Mouse (Mus musculus): ENCODE results near the gene Mindy3. TPM values are rescaled to one million over a fixed set of nuclear protein-coding genes. Genes with fewer than 3 reads are reported as not detected.
"Not testable (repeated sequence)": the region's sequence is repeated elsewhere in the genome, so short reads cannot be mapped to it uniquely, and the experiment has no call there.

Gene Mindy3
- polyA plus RNA-seq, 1 experiment from 2014 or later = 28.0 TPM

- H3K9ac ChIP-seq (ENCODE audit: low read length); ATAC-seq (ENCODE audit: insufficient number of reproducible peaks, insufficient read depth, low FRiP score, low read depth): not testable (repeated sequence)
- 66% methylated on average over 6 of the region's 6 CpGs for WGBS
These were observed 4.2 kb upstream of the Mindy3 start for GRCm38 (mm10) chr2:12423426-12423825.

DNA sequence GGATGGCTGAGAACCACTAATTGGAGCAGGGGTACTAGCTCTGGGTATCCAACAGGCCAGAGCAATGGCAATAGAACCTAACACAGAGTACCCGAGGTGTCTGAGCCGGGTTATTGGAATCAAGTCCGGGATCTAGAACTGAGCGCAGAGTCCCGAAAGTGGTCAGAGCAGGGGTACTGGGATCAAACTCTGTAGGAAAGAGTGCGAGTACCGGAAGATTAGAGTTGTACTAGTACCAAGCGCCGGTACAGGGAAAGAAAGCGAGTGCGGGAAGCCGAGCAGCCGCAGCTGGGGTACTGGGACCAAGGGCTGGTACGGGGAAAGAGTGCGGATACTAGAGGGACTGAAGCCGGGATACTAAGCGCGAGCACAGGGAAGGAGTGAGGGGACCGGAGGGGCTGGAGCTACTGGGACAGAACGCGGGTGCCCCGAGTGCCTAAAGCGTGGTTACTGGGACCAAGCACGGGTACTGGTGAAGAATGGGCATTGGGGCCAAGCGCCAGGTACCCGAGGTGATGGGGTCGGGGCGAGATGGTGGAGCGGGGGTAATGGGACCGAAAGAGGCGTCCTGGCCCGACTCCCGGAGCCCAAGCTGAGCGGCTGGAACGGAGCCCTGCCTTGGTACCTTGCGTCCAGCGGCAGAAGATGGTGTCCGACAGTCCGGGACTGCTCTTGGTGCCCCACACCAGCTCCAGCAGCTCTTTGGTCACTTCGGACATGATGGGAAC is 572 bp downstream of the Mindy3 start:
- Histone ChIP-seq H3K27ac (replicated peaks in 1 of 2; ENCODE audit: control insufficient read depth in 1 of 2, insufficient read depth in 1 of 2, low read depth in 2 of 2, low read length in 2 of 2) (peak overlapping the region; percentile 64 to 83), H3K4me2 (ENCODE audit: low read length) (peak overlapping the region; percentile 64), H3K27me3 (ENCODE audit: control insufficient read depth, insufficient read depth, low read length) (no peaks in the 10 kb centered on the region), H3K9ac (ENCODE audit: low read length) (peak overlapping the region; percentile 81), H3K4me1 (ENCODE audit: control insufficient read depth in 2 of 2, insufficient read depth in 2 of 2, low read length in 2 of 2) (peaks cover 3 to 8% of the 10 kb centered on the region in 2 experiments; a peak in 2 of 4 replicates), H3K36me3 (ENCODE audit: control insufficient read depth, insufficient read depth, low read length) (no peaks in the 10 kb centered on the region), H3K9me3 (ENCODE audit: control insufficient read depth, low read length) (no peaks in the 10 kb centered on the region), H3K4me3 (ENCODE audit: control insufficient read depth in 1 of 2, insufficient read depth in 1 of 2, low read depth in 1 of 2, low read length in 2 of 2) (peak overlapping the region; percentile 80 to 97)
- ATAC-seq (ENCODE audit: insufficient number of reproducible peaks, insufficient read depth, low FRiP score, low read depth) = peak; percentile 52
- under 1% methylated on average over 40 of the region's 40 CpGs for WGBS

More at GRCm38 (mm10) chr2:12423426-12423825, 4.2 kb upstream of the Mindy3 start:
- not testable (repeated sequence) for H3K4me3 ChIP-seq (ENCODE audit: control insufficient read depth in 1 of 2, insufficient read depth in 1 of 2, low read depth in 1 of 2, low read length in 2 of 2); H3K4me1 ChIP-seq (ENCODE audit: control insufficient read depth in 2 of 2, insufficient read depth in 2 of 2, low read length in 2 of 2); H3K27me3 ChIP-seq (ENCODE audit: control insufficient read depth, insufficient read depth, low read length); H3K27ac ChIP-seq (replicated peaks in 1 of 2; ENCODE audit: control insufficient read depth in 1 of 2, insufficient read depth in 1 of 2, low read depth in 2 of 2, low read length in 2 of 2); H3K4me2 ChIP-seq (ENCODE audit: low read length); H3K36me3 ChIP-seq (ENCODE audit: control insufficient read depth, insufficient read depth, low read length); H3K9me3 ChIP-seq (ENCODE audit: control insufficient read depth, low read length)

GRCm38 (mm10) chr2:12418121-12418520 is 1.1 kb downstream of the Mindy3 start:
- no peak for ATAC-seq (ENCODE audit: insufficient number of reproducible peaks, insufficient read depth, low FRiP score, low read depth)
- peak overlapping the region; percentile 81 for H3K9ac ChIP-seq (ENCODE audit: low read length)
- H3K9me3 ChIP-seq (ENCODE audit: control insufficient read depth, low read length) = no peaks in the 10 kb centered on the region
- no peak overlapping the region for H3K27ac ChIP-seq (replicated peaks in 1 of 2; ENCODE audit: control insufficient read depth in 1 of 2, insufficient read depth in 1 of 2, low read depth in 2 of 2, low read length in 2 of 2)
- H3K4me3 ChIP-seq (ENCODE audit: control insufficient read depth in 1 of 2, insufficient read depth in 1 of 2, low read depth in 1 of 2, low read length in 2 of 2) = peak overlapping the region; percentile 80 to 97
- H3K4me2 ChIP-seq (ENCODE audit: low read length) = peak overlapping the region; percentile 64
- H3K27me3 ChIP-seq (ENCODE audit: control insufficient read depth, insufficient read depth, low read length) = no peaks in the 10 kb centered on the region
- peaks cover 3 to 8% of the 10 kb centered on the region in 2 experiments; a peak in 2 of 4 replicates for H3K4me1 ChIP-seq (ENCODE audit: control insufficient read depth in 2 of 2, insufficient read depth in 2 of 2, low read length in 2 of 2)
- no peaks in the 10 kb centered on the region for H3K36me3 ChIP-seq (ENCODE audit: control insufficient read depth, insufficient read depth, low read length)
- WGBS = 40% methylated on average over 8 of the region's 8 CpGs

- no peak for ATAC-seq (ENCODE audit: insufficient number of reproducible peaks, insufficient read depth, low FRiP score, low read depth)
- H3K4me2 ChIP-seq (ENCODE audit: low read length) = no peak overlapping the region
- H3K4me3 ChIP-seq (ENCODE audit: control insufficient read depth in 1 of 2, insufficient read depth in 1 of 2, low read depth in 1 of 2, low read length in 2 of 2) = no peak overlapping the region
- WGBS = 58% methylated on average over 2 of the region's 2 CpGs
- no peak overlapping the region for H3K27ac ChIP-seq (replicated peaks in 1 of 2; ENCODE audit: control insufficient read depth in 1 of 2, insufficient read depth in 1 of 2, low read depth in 2 of 2, low read length in 2 of 2)
- no peaks in the 10 kb centered on the region for H3K9me3 ChIP-seq (ENCODE audit: control insufficient read depth, low read length)
- H3K36me3 ChIP-seq (ENCODE audit: control insufficient read depth, insufficient read depth, low read length) = no peaks in the 10 kb centered on the region
- H3K4me1 ChIP-seq (ENCODE audit: control insufficient read depth in 2 of 2, insufficient read depth in 2 of 2, low read length in 2 of 2) = peaks cover 2 to 15% of the 10 kb centered on the region in 2 experiments; a peak in 3 of 4 replicates
- H3K27me3 ChIP-seq (ENCODE audit: control insufficient read depth, insufficient read depth, low read length) = no peaks in the 10 kb centered on the region
- no peak overlapping the region for H3K9ac ChIP-seq (ENCODE audit: low read length)
These were observed 7.0 kb downstream of the Mindy3 start for GRCm38 (mm10) chr2:12412309-12412708.

- Histone ChIP-seq H3K4me1 (ENCODE audit: control insufficient read depth in 2 of 2, insufficient read depth in 2 of 2, low read length in 2 of 2) (peaks cover 2 to 15% of the 10 kb centered on the region in 2 experiments; a peak in 3 of 4 replicates), H3K27me3 (ENCODE audit: control insufficient read depth, insufficient read depth, low read length) (no peaks in the 10 kb centered on the region), H3K4me3 (ENCODE audit: control insufficient read depth in 1 of 2, insufficient read depth in 1 of 2, low read depth in 1 of 2, low read length in 2 of 2) (no peak overlapping the region), H3K27ac (replicated peaks in 1 of 2; ENCODE audit: control insufficient read depth in 1 of 2, insufficient read depth in 1 of 2, low read depth in 2 of 2, low read length in 2 of 2) (no peak overlapping the region), H3K4me2 (ENCODE audit: low read length) (no peak overlapping the region), H3K9me3 (ENCODE audit: control insufficient read depth, low read length) (no peaks in the 10 kb centered on the region), H3K36me3 (ENCODE audit: control insufficient read depth, insufficient read depth, low read length) (no peaks in the 10 kb centered on the region), H3K9ac (ENCODE audit: low read length) (no peak overlapping the region)
- 40% methylated on average over 2 of the region's 2 CpGs for WGBS
- ATAC-seq (ENCODE audit: insufficient number of reproducible peaks, insufficient read depth, low FRiP score, low read depth) = no peak
These were observed 8.1 kb downstream of the Mindy3 start for GRCm38 (mm10) chr2:12411129-12411528.

- no peak for ATAC-seq (ENCODE audit: insufficient number of reproducible peaks, insufficient read depth, low FRiP score, low read depth)
- H3K4me2 ChIP-seq (ENCODE audit: low read length) = no peak overlapping the region
- 95% methylated on average over 2 of the region's 2 CpGs for WGBS
- no peak overlapping the region for H3K4me3 ChIP-seq (ENCODE audit: control insufficient read depth in 1 of 2, insufficient read depth in 1 of 2, low read depth in 1 of 2, low read length in 2 of 2)
- no peak overlapping the region for H3K27ac ChIP-seq (replicated peaks in 1 of 2; ENCODE audit: control insufficient read depth in 1 of 2, insufficient read depth in 1 of 2, low read depth in 2 of 2, low read length in 2 of 2)
- H3K27me3 ChIP-seq (ENCODE audit: control insufficient read depth, insufficient read depth, low read length) = no peaks in the 10 kb centered on the region
- no peaks in the 10 kb centered on the region for H3K36me3 ChIP-seq (ENCODE audit: control insufficient read depth, insufficient read depth, low read length)
- peaks cover 3 to 14% of the 10 kb centered on the region in 2 experiments; a peak in 3 of 4 replicates for H3K4me1 ChIP-seq (ENCODE audit: control insufficient read depth in 2 of 2, insufficient read depth in 2 of 2, low read length in 2 of 2)
- no peaks in the 10 kb centered on the region for H3K9me3 ChIP-seq (ENCODE audit: control insufficient read depth, low read length)
- no peak overlapping the region for H3K9ac ChIP-seq (ENCODE audit: low read length)
These were observed 12.5 kb downstream of the Mindy3 start for GRCm38 (mm10) chr2:12406737-12407136.

DNA sequence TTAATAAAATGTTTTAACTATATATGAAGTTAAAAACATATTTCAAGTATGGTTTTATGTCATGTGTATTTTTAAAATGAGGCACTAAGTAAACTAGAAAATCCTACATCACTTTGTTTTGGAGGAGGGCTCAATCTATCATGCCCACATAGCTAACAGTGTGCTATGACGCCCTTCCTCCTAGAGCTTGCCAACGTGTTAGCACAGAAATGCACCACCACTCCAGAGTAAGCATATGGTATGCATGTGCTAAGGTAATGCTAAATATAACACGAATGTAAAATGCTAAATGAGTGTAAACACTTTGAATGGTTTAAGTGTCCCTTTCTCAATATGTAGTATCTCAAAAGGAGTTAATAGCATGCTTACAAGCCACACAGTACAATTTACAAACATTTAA is 16.8 kb downstream of the Mindy3 start:
- H3K9ac ChIP-seq (ENCODE audit: low read length) = no peak overlapping the region
- WGBS = 52% methylated on average over 3 of the region's 3 CpGs
- no peak overlapping the region for H3K4me3 ChIP-seq (ENCODE audit: control insufficient read depth in 1 of 2, insufficient read depth in 1 of 2, low read depth in 1 of 2, low read length in 2 of 2)
- no peak overlapping the region for H3K4me2 ChIP-seq (ENCODE audit: low read length)
- no peak overlapping the region for H3K27ac ChIP-seq (replicated peaks in 1 of 2; ENCODE audit: control insufficient read depth in 1 of 2, insufficient read depth in 1 of 2, low read depth in 2 of 2, low read length in 2 of 2)
- H3K36me3 ChIP-seq (ENCODE audit: control insufficient read depth, insufficient read depth, low read length) = no peaks in the 10 kb centered on the region
- no peaks in the 10 kb centered on the region for H3K27me3 ChIP-seq (ENCODE audit: control insufficient read depth, insufficient read depth, low read length)
- H3K4me1 ChIP-seq (ENCODE audit: control insufficient read depth in 2 of 2, insufficient read depth in 2 of 2, low read length in 2 of 2) = peaks cover 3 to 4% of the 10 kb centered on the region in 2 experiments; a peak in 1 of 4 replicates
- no peak for ATAC-seq (ENCODE audit: insufficient number of reproducible peaks, insufficient read depth, low FRiP score, low read depth)
- H3K9me3 ChIP-seq (ENCODE audit: control insufficient read depth, low read length) = no peaks in the 10 kb centered on the region

All from heart, embryonic 14.5 days (tissue).